Mouse (Mus musculus): ENCODE data around the gene Tldc2. TPM values are rescaled to one million over a fixed set of nuclear protein-coding genes. Genes with fewer than 3 reads are reported as not detected.

The Tldc2 gene
- polyA plus RNA-seq, 1 experiment from 2014 or later = 0.27 TPM

GRCm38 (mm10) chr2:157144132-157144531 lies 57.3 kb downstream of the Tldc2 start:
- Histone ChIP-seq H3K36me3 (peaks cover 25% of the 10 kb centered on the region), H3K4me3 (replicated peaks) (no peak overlapping the region), H3K27me3 (no peaks in the 10 kb centered on the region), H3K4me2 (no peak overlapping the region), H3K27ac (no peak overlapping the region), H3K9ac (no peak overlapping the region), H3K4me1 (no peaks in the 10 kb centered on the region), H3K9me3 (replicated peaks) (no peaks in the 10 kb centered on the region)
- 75% methylated on average over 5 of the region's 5 CpGs for WGBS
- ATAC-seq (replicated peaks; ENCODE audit: low FRiP score) = no peak

GRCm38 (mm10) chr2:157145173-157145572 lies 58.3 kb downstream of the Tldc2 start:
- Histone ChIP-seq H3K4me2 (no peak overlapping the region), H3K27ac (no peak overlapping the region), H3K27me3 (no peaks in the 10 kb centered on the region), H3K9ac (no peak overlapping the region), H3K4me3 (replicated peaks) (no peak overlapping the region), H3K4me1 (no peaks in the 10 kb centered on the region), H3K9me3 (replicated peaks) (no peaks in the 10 kb centered on the region), H3K36me3 (peaks cover 35% of the 10 kb centered on the region)
- no peak for ATAC-seq (replicated peaks; ENCODE audit: low FRiP score)
- 82% methylated on average over 1 of the region's 1 CpGs for WGBS

Other genes starting within 250 kb of the Tldc2 start
- gene Tgif2, start 247.0 kb upstream of the Tldc2 start, polyA plus RNA-seq (2015; fragmentation: Nextera tagmentation; extraction: Ambion mirVana) = 62.2 and 68.5 TPM in 2 replicates
- 8.6 and 9.8 TPM in 2 replicates for gene 4930518I15Rik, start 229.1 kb upstream of the Tldc2 start, polyA plus RNA-seq (2015; fragmentation: Nextera tagmentation; extraction: Ambion mirVana)
- gene Rab5if, start 223.9 kb upstream of the Tldc2 start, polyA plus RNA-seq (2015; fragmentation: Nextera tagmentation; extraction: Ambion mirVana) = 174 and 181 TPM in 2 replicates
- gene Sla2, start 199.9 kb upstream of the Tldc2 start, polyA plus RNA-seq (2015; fragmentation: Nextera tagmentation; extraction: Ambion mirVana) = 0.22 and 0.30 TPM in 2 replicates
- gene Ndrg3, start 95.0 kb upstream of the Tldc2 start, polyA plus RNA-seq (2015; fragmentation: Nextera tagmentation; extraction: Ambion mirVana) = 46.9 and 49.8 TPM in 2 replicates
- 37.6 and 39.6 TPM in 2 replicates for gene Dsn1, start 79.9 kb upstream of the Tldc2 start, polyA plus RNA-seq (2015; fragmentation: Nextera tagmentation; extraction: Ambion mirVana)
- 3.5 and 4.2 TPM in 2 replicates for gene Soga1, start 7.8 kb upstream of the Tldc2 start, polyA plus RNA-seq (2015; fragmentation: Nextera tagmentation; extraction: Ambion mirVana)
- 25.3 and 27.2 TPM in 2 replicates for gene Samhd1, start 48.2 kb downstream of the Tldc2 start, polyA plus RNA-seq (2015; fragmentation: Nextera tagmentation; extraction: Ambion mirVana)
- 26.8 and 26.9 TPM in 2 replicates for gene Rbl1, start 117.5 kb downstream of the Tldc2 start, polyA plus RNA-seq (2015; fragmentation: Nextera tagmentation; extraction: Ambion mirVana)
- 311 and 322 TPM in 2 replicates for gene Rpn2, start 192.0 kb downstream of the Tldc2 start, polyA plus RNA-seq (2015; fragmentation: Nextera tagmentation; extraction: Ambion mirVana)
- 0.47 and 0.59 TPM in 2 replicates for gene Mroh8, start 192.5 kb downstream of the Tldc2 start, polyA plus RNA-seq (2015; fragmentation: Nextera tagmentation; extraction: Ambion mirVana)

All from kidney, embryonic 15.5 days (tissue).